Mouse (Mus musculus) embryonic facial prominence, embryonic 14.5 days (tissue): ENCODE results near the gene Sec22a. TPM values are rescaled to one million over a fixed set of nuclear protein-coding genes. Genes with fewer than 3 reads are reported as not detected.

Experiments used
- ATAC-seq: fragments of 200-750 bp; cut with Nextera tagmentation; 2 replicates; pipeline ENCODE4 v1.8.0; 2017; ENCODE audit warnings: low read depth, moderate number of reproducible peaks, moderate TSS enrichment
- DNase-seq: peaks from one replicate; pipeline ENCODE4 v3.0.0-alpha.2; 2015; ENCODE audit warnings: low spot score
- H3K27ac ChIP-seq: fragments of 300-500 bp; sonication (generic); replicated peaks from 2 replicates; pipeline ENCODE4 v1.5.1; 2014; ENCODE audit warnings: low read depth, mild to moderate bottlenecking, low read length, moderate library complexity
- H3K27me3 ChIP-seq: fragments of 300-500 bp; sonication (generic); replicated peaks from 2 replicates; pipeline ENCODE4 v1.6.1; 2014; ENCODE audit warnings: low read length; ENCODE audit not compliant: control insufficient read depth, insufficient read depth
- H3K36me3 ChIP-seq: fragments of 300-500 bp; sonication (generic); 2 replicates; pipeline ENCODE4 v1.6.1; 2014; ENCODE audit warnings: low read length, mixed read lengths; ENCODE audit not compliant: control insufficient read depth, insufficient read depth
- H3K4me1 ChIP-seq: fragments of 300-500 bp; sonication (generic); 2 replicates; pipeline ENCODE4 v1.6.1; 2014; ENCODE audit warnings: antibody characterized with exemption, low read length; ENCODE audit not compliant: control insufficient read depth, insufficient read depth
- H3K4me2 ChIP-seq: fragments of 300-500 bp; sonication (generic); 2 replicates; pipeline ENCODE4 v1.6.1; 2014; ENCODE audit warnings: low read depth, mild to moderate bottlenecking, low read length, moderate library complexity, mixed read lengths
- H3K4me3 ChIP-seq: fragments of 300-500 bp; sonication (generic); 2 replicates; pipeline ENCODE4 v1.5.1; 2014; ENCODE audit warnings: low read depth, mild to moderate bottlenecking, low read length
- H3K9ac ChIP-seq: fragments of 300-500 bp; sonication (generic); 2 replicates; pipeline ENCODE4 v1.6.1; 2014; ENCODE audit warnings: low read depth, mild to moderate bottlenecking, low read length, moderate library complexity, mixed read lengths
- H3K9me3 ChIP-seq: fragments of 300-500 bp; sonication (generic); 2 replicates; pipeline ENCODE4 v1.6.1; 2016; ENCODE audit warnings: low read length; ENCODE audit not compliant: control insufficient read depth
- WGBS: fragments of 180-500 bp; shearing (Covaris S2); extraction: QIAGEN DNeasy Blood & Tissue Kit; methylation state at CpG from one replicate; pipeline ENCODE4 v1.1.7; 2014; 5-methylcytosine and 5-hydroxymethylcytosine counted together
- polyA plus RNA-seq: library from polyadenylated mRNA; unstranded; fragments of >200 nt; fragmentation: Nextera tagmentation; extraction: Ambion mirVana; gene quantifications from 2 replicates; pipeline ENCODE4 v1.2.1, GENCODE M21; 2014

The Sec22a gene
- polyA plus RNA-seq, 1 experiment from 2014 or later = 43.2 TPM

- Histone ChIP-seq H3K36me3 (peaks cover 17% of the 10 kb centered on the region; the same call in 1 of the 2 replicates), H3K9me3 (no peaks in the 10 kb centered on the region), H3K4me2 (no peak overlapping the region), H3K9ac (no peak overlapping the region), H3K4me1 (no peaks in the 10 kb centered on the region), H3K4me3 (no peak overlapping the region), H3K27me3 (no peaks in the 10 kb centered on the region), H3K27ac (no peak overlapping the region)
- DNase-seq = no peak
- 87% methylated on average over 6 of the region's 6 CpGs for WGBS
- no peak for ATAC-seq
Measured at GRCm38 (mm10) chr16:35308016-35308415, 55.7 kb downstream of the Sec22a start.

- H3K9me3 ChIP-seq = no peaks in the 10 kb centered on the region
- no peaks in the 10 kb centered on the region for H3K4me1 ChIP-seq
- no peak for DNase-seq
- no peak overlapping the region for H3K4me2 ChIP-seq
- H3K27ac ChIP-seq = no peak overlapping the region
- peaks cover 21% of the 10 kb centered on the region; the same call in 1 of the 2 replicates for H3K36me3 ChIP-seq
- H3K27me3 ChIP-seq = no peaks in the 10 kb centered on the region
- no peak for ATAC-seq
- WGBS = 89% methylated on average over 2 of the region's 2 CpGs
- H3K4me3 ChIP-seq = no peak overlapping the region
- no peak overlapping the region for H3K9ac ChIP-seq
Measured at GRCm38 (mm10) chr16:35307331-35307730, 56.4 kb downstream of the Sec22a start.

GRCm38 (mm10) chr16:35306631-35307030 lies 57.1 kb downstream of the Sec22a start:
- no peak overlapping the region for H3K9ac ChIP-seq
- H3K36me3 ChIP-seq = peaks cover 21% of the 10 kb centered on the region; the same call in 1 of the 2 replicates
- H3K4me2 ChIP-seq = no peak overlapping the region
- DNase-seq = no peak
- H3K4me1 ChIP-seq = no peaks in the 10 kb centered on the region
- no peak for ATAC-seq
- WGBS = 89% methylated on average over 2 of the region's 2 CpGs
- no peaks in the 10 kb centered on the region for H3K9me3 ChIP-seq
- no peak overlapping the region for H3K27ac ChIP-seq
- no peak overlapping the region for H3K4me3 ChIP-seq
- no peaks in the 10 kb centered on the region for H3K27me3 ChIP-seq

GRCm38 (mm10) chr16:35305226-35305625 lies 58.5 kb downstream of the Sec22a start:
- no peak overlapping the region for H3K4me2 ChIP-seq
- no peaks in the 10 kb centered on the region for H3K27me3 ChIP-seq
- WGBS = 81% methylated on average over 7 of the region's 7 CpGs
- ATAC-seq (no peak), DNase-seq (no peak)
- peaks cover 21% of the 10 kb centered on the region; the same call in 1 of the 2 replicates for H3K36me3 ChIP-seq
- H3K4me1 ChIP-seq = no peaks in the 10 kb centered on the region
- no peak overlapping the region for H3K4me3 ChIP-seq
- no peak overlapping the region for H3K9ac ChIP-seq
- no peak overlapping the region for H3K27ac ChIP-seq
- no peaks in the 10 kb centered on the region for H3K9me3 ChIP-seq

- 88% methylated on average over 5 of the region's 5 CpGs for WGBS
- ATAC-seq = no peak
- no peak for DNase-seq
Measured at GRCm38 (mm10) chr16:35304416-35304815, 59.3 kb downstream of the Sec22a start.

GRCm38 (mm10) chr16:35303721-35304120 lies 60.0 kb downstream of the Sec22a start:
- WGBS = 88% methylated on average over 6 of the region's 6 CpGs
- ATAC-seq (no peak), DNase-seq (no peak)
- Histone ChIP-seq H3K4me2 (no peak overlapping the region), H3K4me1 (no peaks in the 10 kb centered on the region), H3K9me3 (no peaks in the 10 kb centered on the region), H3K4me3 (no peak overlapping the region), H3K9ac (no peak overlapping the region), H3K27ac (no peak overlapping the region), H3K36me3 (peaks cover 21% of the 10 kb centered on the region; the same call in 1 of the 2 replicates), H3K27me3 (no peaks in the 10 kb centered on the region)

More at GRCm38 (mm10) chr16:35304416-35304815, 59.3 kb downstream of the Sec22a start:
- H3K4me1 ChIP-seq = no peaks in the 10 kb centered on the region
- H3K4me3 ChIP-seq = no peak overlapping the region
- no peak overlapping the region for H3K4me2 ChIP-seq
- H3K27ac ChIP-seq = no peak overlapping the region
- no peaks in the 10 kb centered on the region for H3K9me3 ChIP-seq
- H3K36me3 ChIP-seq = peaks cover 21% of the 10 kb centered on the region; the same call in 1 of the 2 replicates
- no peak overlapping the region for H3K9ac ChIP-seq
- no peaks in the 10 kb centered on the region for H3K27me3 ChIP-seq

- Histone ChIP-seq H3K4me2 (no peak overlapping the region), H3K9me3 (no peaks in the 10 kb centered on the region), H3K9ac (no peak overlapping the region), H3K27me3 (no peaks in the 10 kb centered on the region), H3K4me3 (no peak overlapping the region), H3K36me3 (peaks cover 21% of the 10 kb centered on the region; the same call in 1 of the 2 replicates), H3K4me1 (no peaks in the 10 kb centered on the region), H3K27ac (no peak overlapping the region)
- no peak for ATAC-seq
- peak; percentile 56 for DNase-seq
- WGBS = 43% methylated on average over 7 of the region's 7 CpGs
Measured at GRCm38 (mm10) chr16:35302441-35303280, 61.1 kb downstream of the Sec22a start.

GRCm38 (mm10) chr16:35300156-35300555 lies 63.6 kb downstream of the Sec22a start:
- ATAC-seq = no peak

More at GRCm38 (mm10) chr16:35300156-35300555, 63.6 kb downstream of the Sec22a start:
- WGBS = 86% methylated on average over 4 of the region's 6 CpGs
- Histone ChIP-seq H3K4me2 (no peak overlapping the region), H3K4me3 (no peak overlapping the region), H3K27me3 (no peaks in the 10 kb centered on the region), H3K27ac (no peak overlapping the region), H3K9ac (no peak overlapping the region), H3K4me1 (no peaks in the 10 kb centered on the region), H3K36me3 (0 out of 2 replicates have a peak, but pooled peaks cover 14% of the 10 kb centered on the region), H3K9me3 (no peaks in the 10 kb centered on the region)
- DNase-seq = no peak
